Mouse (Mus musculus): ENCODE results near the gene Acap2. TPM values are rescaled to one million over a fixed set of nuclear protein-coding genes. Genes with fewer than 3 reads are reported as not detected.
A peak's percentile ranks its signal among the peaks of the same experiment; 100 is the strongest.

The Acap2 gene
- 10 to 100 TPM; 32.0 to 37.3 TPM for total RNA-seq (2021)
- long read RNA-seq, experiment 1, transcript Acap2-203 (23 exons, 3,414 nt): major isoform, 6 of 12 reads
- long read RNA-seq, experiment 1, partial matches to known transcripts: 4 of 12 reads
- long read RNA-seq, experiment 1, other reads (novel, unspliced or antisense): 2 of 12 reads
- long read RNA-seq, experiment 2, transcript Acap2-203 (23 exons, 3,414 nt): major isoform, 6 of 14 reads
- long read RNA-seq, experiment 2, partial matches to known transcripts: 1 of 14 reads
- long read RNA-seq, experiment 2, other reads (novel, unspliced or antisense): 7 of 14 reads

DNA sequence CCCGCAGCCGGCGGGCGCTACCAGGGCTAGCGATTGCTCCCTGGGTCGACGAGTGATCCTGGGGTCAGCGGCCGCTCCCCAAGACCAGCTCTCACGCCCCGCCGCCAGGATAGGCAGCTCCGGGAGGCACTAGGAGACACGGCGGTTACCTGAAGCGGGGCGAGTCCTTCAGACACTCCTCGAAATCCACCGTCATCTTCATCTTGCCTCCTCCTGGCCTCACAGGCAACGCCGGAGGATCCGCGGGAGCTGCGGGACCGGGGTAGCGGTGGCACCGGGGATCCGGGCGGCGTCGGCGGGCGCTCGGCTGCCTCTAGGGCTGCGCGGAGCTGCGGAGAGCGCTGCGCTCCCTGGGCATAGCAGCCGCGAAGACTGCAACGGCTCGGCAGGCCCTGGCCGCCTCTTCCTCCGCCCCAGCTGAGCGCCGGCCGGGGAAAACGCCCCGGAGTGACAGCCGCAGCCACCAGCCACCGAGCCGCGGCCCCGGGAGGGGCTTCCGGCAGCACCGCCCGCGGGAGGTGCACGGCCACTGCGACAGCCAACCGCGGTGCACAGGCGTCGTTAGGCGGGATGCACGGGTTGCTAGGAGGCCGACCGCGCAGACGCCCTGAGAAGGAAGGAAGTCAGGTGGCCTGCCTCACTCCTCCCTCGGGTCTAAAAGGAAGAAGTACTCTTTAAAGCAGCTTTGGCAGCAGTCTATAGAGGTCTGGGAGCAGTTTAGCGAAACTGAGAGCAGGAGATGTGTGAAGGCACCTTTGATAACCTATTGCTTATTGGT lies at the start of gene Acap2:
TSS of gene Acap2 (minus strand) at position 456 of the 778 bp plus-strand sequence.
- DNase-seq (ENCODE audit: low spot score in 2 of 2): peak; percentile 96 to 98

DNA sequence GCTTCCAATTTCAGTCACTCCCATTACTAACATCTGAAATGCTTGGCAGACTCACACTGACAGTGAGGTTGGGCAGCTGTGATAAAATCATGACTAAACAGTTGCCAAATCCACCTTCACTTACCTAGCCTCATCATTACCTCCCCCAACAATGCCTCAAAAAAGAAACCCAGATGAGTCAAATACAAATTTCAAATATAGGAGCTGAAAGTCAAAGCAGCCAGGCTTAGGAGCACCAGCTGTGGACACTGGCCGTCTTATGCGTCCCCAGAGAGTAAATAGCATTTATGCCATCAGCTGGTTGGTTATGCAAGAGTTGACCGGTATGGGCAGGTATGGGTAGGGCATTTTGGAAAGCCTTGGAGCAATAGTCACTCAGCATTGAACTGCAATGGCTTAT lies 48.4 kb upstream of the Acap2 start:
- no peak for DNase-seq (ENCODE audit: low spot score in 2 of 2)

DNA sequence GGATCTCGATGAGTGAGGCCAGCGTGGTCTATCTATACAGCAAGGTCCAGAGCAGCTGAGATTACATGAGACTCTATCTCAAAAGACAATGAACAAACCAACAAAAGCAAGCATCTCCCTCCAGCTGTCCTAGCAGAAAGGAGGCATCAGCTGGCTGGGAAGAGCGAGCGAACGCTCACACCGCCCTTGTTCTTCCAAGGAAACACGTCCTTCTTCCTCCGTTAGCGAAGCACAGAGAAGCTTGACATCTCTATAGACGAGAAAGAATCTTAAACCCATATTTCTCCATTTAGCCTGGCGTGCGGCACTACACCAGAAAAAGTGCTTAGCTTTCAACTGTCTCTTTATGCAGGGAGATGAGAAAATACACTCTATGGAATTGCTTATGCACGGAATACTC lies 47.7 kb upstream of the Acap2 start:
- no peak for DNase-seq (ENCODE audit: low spot score in 2 of 2)

DNA sequence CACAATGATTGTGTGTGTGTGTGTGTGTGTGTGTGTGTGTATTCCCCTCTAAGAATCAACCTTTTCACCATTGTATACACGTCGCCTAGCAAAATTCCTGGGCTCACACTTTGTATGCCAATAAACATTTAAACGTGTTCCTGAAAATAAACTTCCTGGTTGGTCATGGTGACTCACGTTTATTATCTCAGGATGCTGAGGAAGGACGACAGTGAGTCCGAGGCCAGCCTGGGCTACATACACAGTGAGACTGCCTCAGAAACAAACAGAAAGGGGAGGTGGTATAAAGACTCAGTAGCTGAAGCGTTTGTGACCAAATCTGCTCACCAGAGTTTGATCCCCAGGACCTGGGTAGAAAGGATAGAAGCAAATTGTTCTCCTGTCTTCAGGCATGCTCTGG lies 46.4 kb upstream of the Acap2 start:
- no peak for DNase-seq (ENCODE audit: low spot score in 2 of 2)

DNA sequence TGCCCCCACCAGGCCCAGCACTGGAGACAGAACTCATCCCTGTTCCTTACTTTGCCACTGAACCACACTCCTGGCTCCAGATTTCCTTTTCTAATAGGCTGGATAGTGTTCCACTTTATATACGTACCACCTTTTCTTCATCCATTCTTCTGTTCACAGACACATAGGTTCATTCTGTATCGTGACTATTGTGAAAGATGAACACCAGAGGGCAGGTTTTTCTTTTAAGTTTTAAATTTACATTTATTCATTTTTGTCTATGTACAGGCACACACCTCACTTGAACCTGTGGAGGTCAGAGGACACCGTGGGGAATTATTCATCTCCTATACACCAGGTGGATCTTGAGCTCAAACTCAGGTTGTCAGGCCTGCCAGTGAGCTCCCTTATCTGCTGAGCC lies 43.0 kb upstream of the Acap2 start:
- DNase-seq (ENCODE audit: low spot score in 2 of 2): no peak

DNA sequence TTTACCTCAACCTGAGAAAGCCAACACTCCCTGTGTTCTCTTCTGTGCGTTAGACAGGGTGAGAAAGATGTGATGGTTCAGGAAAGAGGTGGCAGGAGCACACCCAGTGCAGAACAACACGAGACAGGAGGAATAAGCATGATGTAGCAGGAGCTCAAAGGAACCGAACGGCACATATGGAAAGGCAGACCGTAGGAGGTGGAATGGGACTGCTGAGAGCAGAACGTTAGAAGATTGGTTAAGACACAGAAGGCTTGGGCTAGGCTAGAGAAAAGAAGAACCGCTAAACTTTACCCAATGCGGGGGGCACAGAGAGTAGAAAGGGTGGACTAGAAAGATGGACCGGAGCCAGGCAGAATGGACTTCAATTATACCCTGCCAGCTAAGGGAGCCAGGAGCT lies 40.4 kb upstream of the Acap2 start:
- DNase-seq (ENCODE audit: low spot score in 2 of 2): no peak

DNA sequence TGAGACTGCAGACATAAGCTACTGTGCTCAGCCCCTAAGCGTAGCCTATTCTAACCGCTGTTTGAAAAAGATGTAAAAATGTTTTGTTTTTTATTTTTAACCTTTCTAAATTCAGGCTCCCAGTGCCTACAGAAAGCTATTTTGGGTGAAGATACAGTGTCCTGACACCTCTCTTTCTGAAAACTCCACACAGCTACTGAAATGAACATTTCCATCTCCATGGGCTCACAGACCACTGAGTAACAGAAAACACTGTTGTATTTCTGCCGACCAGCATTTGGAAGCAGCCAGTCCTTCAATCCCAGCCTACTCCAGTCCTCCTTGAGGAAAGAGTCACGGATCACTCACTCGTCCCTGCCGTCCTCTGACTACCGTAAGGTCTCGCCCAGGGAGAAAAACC lies 39.5 kb upstream of the Acap2 start:
- DNase-seq (ENCODE audit: low spot score in 2 of 2): no peak

DNA sequence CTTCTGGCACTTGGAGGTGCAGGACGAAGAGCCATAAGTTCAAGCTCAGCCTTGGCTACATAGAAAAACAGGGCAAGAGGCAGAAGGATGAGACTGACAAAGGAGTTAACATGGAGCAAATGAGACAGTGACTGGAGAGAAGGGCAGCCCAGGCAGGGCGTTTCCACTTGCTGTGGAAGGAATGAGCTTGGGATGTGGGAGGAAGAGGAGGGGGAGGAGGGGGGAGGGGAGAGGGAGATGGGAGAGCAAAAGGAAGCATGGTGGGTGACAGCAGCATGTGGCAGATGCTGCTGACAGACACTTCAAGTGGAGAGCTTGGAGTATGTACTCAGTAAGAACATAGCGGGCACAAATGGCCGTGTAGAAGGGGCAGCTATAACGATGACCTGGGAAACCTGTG lies 37.2 kb upstream of the Acap2 start:
- DNase-seq (ENCODE audit: low spot score in 2 of 2): no peak

DNA sequence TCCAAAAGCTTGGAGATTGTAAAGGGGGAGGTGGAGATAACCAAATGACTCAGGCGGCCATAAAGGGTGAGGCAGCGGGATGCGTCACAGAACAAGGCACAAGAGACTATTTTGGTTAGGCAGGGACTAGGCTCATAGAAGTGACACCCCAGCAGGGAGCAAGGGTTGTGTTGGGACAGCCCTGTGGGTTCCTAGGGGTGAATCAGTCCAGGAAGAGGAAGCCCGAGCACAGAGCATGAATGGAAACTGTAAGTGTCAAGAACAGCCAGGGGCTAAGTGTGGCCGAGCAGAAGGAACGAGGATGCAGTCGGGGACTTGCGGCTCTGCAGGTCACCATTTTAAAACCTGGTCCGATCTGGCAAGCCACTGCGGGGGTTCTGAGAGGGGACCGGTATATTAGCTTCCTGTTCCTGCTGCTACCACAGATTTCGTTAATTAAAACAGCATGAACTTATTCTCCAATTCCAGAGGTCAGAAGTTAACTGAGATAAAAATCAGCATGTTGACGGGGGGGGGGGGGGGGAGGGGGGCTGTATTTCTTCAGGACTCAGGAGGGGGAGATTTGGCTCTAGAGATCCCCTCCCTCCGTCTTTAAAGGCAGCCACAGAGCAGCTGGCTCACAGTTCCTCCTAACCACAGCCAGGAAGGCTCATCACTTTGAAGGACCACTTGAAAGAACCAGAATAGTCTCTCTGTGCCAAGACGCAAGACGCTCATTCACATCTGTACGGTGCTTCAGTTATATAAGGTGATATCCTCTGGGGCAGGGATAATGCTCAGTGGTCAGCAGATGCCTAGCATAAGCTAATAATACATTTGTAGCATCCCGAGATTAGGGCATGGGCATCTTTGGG lies 34.6 kb upstream of the Acap2 start:
- DNase-seq (ENCODE audit: low spot score in 2 of 2): no peak

DNA sequence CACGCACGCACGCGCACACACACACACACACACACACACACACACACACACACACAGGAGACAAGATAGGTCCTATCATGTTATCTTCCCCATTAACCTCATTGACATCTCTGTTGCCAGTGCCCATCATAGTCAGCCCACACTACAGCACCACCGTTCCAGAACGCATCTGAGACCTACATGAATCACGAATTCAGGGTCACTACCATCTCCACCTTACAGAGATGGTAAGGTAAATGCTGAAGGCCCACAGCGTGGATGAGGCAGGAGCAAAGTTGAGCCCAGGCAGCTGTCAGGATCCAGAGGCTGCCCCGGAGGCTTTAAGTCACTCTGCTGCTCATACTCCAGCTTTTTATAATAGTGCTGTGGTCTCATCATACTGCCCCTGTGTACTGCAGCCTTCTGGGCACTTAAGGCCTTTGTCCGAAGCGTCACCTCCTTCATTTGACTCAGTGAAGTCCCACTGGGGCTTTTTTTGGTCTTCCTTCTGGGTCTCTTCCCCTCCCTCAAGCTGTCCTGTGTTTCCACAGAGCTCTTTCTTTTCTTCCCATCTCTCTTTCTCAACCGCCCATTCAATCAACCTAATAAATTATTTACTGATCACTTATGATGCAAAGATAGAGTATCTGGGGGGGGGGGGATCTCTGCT lies 33.9 kb upstream of the Acap2 start:
- no peak for DNase-seq (ENCODE audit: low spot score in 2 of 2)

DNA sequence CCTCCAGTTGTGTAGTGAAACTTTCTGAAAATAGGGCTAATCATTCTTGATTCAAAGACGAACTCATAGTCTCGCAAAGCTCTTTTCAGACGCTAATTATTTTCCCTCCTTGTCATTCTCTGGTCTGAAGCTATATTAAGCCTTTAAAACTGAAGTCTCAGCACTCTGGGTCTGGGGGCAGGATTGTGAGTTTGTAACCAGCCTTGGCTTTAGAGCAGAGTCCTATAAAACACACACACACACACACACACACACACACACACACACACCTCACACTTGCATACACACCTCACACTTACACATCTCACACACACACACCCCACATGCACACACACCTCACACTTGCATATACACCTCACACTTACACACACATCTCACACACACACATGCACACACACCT lies 33.3 kb upstream of the Acap2 start:
- no peak for DNase-seq (ENCODE audit: low spot score in 2 of 2)

DNA sequence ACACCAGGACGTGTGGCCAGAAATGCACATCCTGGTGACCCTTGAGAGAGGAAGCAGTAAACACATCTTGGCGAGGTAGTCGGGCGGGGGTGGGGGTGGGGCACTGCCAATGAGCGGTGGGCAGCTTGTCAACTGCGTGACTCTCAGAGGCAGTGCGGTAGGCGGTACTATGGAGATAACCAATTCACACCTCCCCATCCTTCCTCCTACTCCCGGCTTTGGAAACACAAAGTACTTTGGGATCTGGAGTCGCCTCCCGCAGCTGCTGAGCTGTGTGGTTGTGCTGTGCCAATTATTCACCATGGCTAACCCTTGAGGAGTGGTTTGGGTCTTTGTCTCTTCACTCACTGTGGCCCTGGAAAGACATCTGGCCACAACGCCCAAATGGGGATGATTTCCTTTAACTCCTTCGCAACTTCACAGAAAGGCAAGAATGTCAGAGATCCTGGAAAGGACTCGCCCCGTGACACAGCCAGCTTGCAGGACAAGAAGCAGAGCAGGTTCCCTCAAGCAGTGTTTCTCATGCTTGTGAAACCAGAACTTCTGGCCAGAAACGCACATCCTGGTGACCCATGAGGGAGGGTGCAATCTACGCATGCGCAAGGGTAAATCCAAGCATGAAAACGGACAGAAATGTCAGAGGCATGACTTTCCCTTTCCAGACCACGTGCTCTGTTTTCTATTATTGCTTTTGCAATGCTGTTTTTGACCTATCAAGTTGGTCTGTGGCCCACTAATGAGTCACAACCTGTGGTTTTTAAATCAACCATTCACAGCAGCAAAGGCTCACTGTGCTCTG lies 32.7 kb upstream of the Acap2 start:
- peak; percentile 68 to 72 for DNase-seq (ENCODE audit: low spot score in 2 of 2)

DNA sequence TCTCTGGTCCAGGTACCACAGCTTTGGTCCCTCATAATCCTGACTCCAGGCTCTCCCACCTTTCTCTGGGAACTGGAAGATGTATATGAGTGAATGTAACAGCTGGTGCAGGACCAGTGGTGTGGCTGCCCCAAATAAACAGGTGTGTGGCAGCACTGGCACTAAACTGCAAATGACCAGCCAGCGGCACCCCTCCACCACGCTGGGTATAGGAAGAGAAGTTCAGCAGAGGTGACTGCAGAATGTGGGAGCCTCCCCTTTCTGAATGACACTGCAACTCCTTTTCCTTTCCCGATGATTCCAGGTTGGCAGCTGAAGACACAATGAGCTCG lies 32.1 kb upstream of the Acap2 start:
- DNase-seq (ENCODE audit: low spot score in 2 of 2): no peak

DNA sequence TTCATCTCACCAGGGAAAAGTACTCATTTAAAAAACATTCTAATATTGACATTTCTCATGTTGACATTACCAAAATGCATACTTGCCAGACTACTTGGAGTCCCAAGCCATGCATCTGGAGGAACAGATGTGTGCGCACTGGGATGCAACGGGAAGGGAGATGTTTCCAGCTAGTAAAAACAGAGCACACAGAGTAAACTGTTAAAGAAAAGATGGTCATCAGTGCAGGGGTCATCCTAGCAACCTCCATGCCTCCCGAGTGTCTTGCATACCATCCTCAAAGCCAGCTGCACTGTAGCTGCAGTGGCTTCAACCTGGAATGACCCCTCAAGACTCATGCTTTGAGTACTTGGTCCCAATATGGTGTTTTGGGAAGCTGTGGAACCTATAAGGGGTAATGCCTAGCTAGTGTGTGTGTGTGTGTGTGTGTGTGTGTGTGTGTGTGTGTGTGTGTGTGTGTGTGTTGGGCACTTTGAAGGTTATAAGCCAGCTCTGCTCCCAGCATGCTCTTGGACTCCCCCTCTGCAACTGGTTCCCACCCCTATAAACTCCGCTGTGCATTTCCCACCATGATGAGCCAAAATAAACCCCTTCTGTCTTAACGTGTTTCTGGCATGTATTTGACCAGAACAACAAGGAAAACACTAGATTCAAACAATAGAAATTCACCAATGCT lies 31.6 kb upstream of the Acap2 start:
- no peak for DNase-seq (ENCODE audit: low spot score in 2 of 2)

DNA sequence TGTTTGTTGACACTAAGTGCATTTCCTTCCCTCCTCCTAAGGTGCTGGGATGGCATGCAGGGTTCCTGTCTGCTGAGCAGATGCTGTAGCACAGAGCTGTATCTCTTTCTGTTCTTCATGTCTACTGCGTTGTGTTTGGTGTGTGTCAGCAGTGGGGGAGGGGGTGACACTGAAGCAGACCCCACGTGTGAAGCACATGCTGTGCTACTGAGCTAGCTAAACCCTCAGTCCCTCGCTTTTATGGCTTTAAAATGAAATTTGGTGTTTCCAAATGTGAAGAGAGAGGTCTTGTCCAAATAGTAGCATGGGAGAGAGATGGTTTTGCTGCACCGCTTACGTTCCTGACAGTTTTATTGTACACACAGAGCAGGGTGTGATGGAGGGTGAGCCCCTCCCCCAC lies 30.5 kb upstream of the Acap2 start:
- no peak for DNase-seq (ENCODE audit: low spot score in 2 of 2)

DNA sequence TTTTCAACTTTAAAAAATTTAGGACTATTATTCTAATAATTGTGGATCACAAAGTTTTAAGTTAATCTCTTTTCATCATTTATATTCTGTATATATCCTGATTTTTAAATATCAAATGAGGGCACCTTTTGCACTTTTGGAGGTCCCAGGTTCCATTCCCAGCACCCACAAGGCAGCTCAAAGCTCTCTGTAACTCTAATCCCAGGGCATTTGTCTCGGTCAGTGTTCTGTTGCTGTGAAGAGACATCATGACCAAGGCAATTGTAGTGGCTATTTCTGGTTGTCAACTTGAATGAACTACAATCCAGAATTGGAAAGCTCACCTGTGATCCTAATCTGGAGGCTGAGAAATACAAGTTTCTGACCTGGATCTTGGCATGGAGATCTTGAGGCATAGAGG lies 26.7 kb upstream of the Acap2 start:
- DNase-seq (ENCODE audit: low spot score in 2 of 2): no peak

DNA sequence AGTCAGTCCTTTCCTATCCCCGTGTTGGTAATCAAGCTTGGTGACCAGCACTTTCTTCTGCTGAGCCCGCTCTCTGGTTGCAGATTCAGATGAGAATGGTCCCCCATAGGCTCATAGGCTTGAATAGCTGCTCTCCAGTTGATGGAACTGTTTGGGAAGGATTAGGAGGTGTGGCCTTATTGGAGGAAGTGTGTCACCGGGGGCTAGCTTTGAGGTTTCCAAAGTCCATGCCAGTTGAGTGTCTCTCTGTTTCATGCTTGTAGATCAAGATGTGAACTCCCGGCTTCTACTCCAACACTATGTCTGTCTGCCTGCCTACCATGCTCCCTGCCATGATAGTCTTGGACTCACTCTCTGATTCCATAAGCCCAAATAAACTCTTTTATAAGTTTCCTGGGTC lies 14.2 kb upstream of the Acap2 start:
- no peak for DNase-seq (ENCODE audit: low spot score in 2 of 2)

DNA sequence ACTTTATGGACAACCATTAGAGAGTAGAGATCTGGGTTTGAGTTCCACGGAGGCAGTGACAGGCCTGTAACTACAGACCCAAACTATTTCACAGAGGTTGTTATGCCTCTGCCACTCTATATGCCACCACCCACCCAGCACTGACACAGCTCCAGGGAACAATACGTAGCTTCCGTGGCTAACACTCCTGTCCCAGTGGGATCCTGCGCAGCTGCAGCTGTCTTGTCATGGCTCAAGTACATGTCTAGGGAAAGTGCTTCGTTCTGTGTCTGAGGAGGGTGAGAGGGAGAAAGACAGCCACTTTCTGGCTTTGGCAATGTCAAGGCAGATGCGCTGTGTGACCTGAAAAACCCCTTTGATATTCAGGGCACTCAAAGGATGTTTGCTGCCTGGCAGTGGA lies 12.4 kb upstream of the Acap2 start:
- no peak for DNase-seq (ENCODE audit: low spot score in 2 of 2)

DNA sequence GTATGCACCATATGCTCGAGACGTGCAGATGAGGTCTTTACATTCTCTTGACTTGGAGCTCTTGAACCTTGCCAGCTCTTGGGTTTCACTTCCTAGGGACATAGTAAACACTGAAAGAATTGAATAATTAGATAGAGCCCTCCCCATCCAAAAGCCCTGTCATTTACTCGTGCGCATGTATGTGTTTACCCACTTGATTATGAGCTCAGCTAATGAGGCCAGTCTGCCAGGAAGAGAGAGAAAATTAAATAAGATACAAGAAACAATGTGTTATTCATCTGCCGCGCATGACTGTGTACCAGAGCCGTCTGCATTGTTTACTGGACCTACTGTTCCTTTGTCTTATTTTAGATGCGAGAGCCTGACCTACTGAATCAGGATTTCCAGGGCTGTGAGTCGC lies 10.5 kb upstream of the Acap2 start:
- DNase-seq (ENCODE audit: low spot score in 2 of 2): no peak

DNA sequence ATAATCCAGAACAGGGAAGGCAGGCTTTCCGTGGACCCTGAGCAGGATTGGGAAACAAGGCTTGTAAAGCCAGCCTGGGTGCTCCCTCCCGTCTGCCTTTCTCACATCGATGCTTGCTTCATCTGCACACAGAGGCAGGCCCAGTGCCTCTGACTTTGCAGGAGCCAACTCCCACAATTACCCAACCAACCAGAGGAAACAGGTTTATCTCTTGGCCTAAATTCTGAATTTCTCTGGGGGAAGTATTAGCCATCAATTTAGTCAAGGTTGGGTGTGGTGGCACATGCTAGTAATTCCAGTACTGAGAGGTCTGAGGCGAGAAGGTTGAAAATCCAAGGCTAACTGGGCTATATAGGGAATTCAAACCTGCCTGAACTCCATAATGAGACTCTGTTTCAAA lies 9.4 kb upstream of the Acap2 start:
- DNase-seq (ENCODE audit: low spot score in 2 of 2): no peak
